Mouse (Mus musculus) mature B cell (primary cell): Measurements from ENCODE around the gene Lonrf2.

Experiments used
- in situ Hi-C: fragments of 300-500 bp; cut with MboI; formaldehyde crosslinking; loops from 2 replicates; pipeline ENCODE4 v1.14.3; 2019

The Lonrf2 gene

DNA sequence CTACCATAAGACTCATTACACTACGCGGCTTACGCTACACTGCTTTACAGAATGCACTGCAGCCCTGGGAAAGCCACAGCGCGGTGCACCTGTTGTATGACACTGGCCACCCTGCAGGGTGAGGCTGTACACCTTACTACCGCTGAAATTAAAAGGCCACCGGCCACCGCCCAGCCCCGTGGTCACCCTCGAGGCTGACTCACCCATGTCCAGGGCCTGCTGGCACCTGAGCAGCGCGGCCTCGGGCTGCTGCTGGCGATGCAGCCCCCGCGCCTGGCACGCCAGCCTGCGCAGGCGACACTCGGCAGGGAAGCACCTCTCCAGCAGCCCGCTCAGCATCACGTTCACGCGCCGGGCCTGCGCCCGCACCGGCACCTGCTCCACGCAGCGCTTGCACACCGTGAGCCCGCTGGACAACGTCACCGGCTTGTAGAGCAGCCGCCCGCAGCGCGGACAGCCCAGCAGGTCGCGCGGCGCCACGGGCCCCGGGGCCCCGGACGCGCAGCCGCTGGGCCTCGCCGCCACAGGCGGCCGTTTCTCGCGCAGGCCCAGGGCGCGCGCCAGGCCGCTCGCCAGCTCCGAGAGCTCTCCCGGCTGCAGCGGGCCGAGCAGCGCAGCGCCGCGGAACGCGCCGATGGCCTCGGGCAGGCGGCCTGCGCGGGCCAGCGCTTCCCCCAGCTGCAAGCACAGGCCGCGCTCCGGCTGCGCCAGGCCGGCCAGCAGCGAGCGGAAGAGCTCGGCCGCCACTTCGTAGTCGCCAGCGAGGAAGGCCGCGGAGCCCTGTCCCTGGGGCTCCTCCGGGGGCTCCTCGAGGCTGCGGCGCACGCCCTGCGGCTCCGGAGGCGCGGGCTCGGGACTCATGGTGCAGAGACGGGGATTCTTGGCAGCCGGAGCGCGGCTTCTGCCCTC is 689 bp downstream of the Lonrf2 start:
- in situ Hi-C loops = no loop called here

DNA sequence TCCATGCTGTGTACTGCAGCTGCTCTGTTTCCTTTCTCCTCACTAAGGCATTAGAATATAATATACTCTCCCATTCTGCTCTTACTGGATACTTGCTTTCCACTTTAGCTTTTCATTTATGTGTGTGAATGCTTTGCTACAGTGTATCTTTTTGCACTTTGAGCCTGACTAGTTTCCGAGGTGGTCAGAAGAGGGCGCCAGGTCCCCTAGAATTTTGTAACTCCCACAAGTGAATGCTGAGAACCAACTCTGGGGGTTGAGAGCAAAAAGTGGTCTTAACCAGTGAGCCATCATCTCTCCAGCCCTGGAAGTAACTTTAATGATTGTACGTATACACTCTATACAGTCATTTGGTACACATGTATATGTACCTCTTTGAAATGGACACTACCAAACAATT is 1.6 kb downstream of the Lonrf2 start:
- in situ Hi-C loops = no loop called here

- in situ Hi-C loops = no loop called here
These were observed 11.6 kb downstream of the Lonrf2 start for GRCm38 (mm10) chr1:38824926-38825325.

- in situ Hi-C loops = no loop called here
These were observed 12.7 kb downstream of the Lonrf2 start for GRCm38 (mm10) chr1:38823851-38824250.

DNA sequence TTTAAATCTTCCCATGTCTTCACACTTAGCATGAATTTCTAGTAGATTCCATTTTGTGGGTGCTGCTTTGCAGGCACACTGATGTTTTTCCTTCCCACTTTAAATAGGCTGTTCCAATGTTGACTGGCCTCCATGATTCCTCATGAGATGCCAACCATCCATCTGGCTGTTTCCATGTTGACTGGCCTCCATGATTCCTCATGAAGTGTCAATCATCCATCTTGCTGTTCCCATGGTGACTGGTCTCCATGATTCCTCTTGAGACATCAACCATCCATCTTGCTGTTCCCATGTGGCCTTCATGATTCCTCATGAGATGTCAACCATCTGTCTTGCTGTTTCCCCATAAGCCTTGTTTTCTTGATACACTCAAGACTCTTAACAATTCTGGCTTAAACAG is 16.8 kb downstream of the Lonrf2 start:
- in situ Hi-C loops = no loop called here

DNA sequence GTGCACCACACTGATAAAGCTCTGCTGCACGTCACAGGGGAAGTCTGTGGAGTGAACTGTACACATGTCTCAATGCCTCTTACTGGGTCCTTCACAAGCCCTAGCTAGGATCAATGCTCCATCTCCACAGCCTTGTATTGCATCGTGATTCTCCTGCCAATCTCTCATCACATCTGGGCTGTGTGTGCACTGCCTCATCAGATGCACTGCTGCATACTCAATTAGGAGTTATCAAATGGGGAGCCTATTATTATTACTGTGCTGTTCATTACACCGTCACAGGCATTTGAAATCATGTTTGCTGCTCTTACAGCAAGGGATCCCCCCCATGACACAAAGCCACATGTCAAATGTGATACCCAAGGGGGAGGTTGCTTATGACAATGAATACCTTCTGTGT is 18.8 kb downstream of the Lonrf2 start:
- in situ Hi-C loops = no loop called here

DNA sequence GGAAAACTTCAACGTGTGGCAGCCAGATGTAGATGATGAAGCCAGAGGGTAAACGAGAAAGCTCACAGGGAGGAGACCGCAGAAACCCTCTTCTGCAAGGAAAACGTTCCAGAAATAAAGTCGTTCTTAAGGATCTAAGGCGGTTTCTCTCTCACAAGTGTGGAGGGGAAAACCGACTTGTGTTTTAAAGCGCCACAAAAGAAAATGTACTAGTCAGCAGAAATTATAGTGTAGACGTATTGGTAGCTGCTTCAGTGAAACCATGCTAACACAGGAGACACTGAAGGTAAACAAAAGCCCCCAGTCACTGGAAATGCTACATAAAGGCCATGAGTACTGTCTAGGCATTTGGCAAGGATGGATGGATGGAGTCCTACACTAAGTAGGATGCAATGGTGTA is 19.2 kb downstream of the Lonrf2 start:
- in situ Hi-C loops = no loop called here

- in situ Hi-C loops = no loop called here
These were observed 20.2 kb downstream of the Lonrf2 start for GRCm38 (mm10) chr1:38816306-38816705.

DNA sequence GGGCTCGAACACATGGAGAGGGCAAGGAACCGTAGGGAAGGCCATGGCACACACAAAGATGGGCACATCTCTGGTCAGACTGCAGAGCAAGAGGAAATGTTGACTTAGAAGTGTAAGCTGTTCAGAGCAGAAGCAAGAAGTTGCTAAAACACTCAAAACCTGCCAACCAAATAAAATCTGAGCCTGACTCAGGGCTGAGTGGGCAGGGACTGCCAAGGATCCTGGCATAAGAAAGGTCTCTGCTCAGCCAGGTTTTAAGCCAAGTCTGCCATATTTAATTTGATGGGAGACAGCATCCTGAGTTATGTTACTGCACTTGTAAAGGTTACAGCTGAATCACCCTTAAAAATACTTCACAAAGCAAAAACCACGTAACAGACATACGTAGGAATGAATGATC is 29.4 kb downstream of the Lonrf2 start:
- in situ Hi-C loops = no loop called here

GRCm38 (mm10) chr1:38800402-38800801 is 36.1 kb downstream of the Lonrf2 start:
- in situ Hi-C loops = no loop called here

GRCm38 (mm10) chr1:38799304-38799703 is 37.2 kb downstream of the Lonrf2 start:
- in situ Hi-C loops = loop anchor here (25.0 kb wide), 1 partner anchor 1112 kb away; no protein-coding TSS in a partner anchor

- in situ Hi-C loops = loop anchor here (25.0 kb wide), 1 partner anchor 1110 kb away; no protein-coding TSS in a partner anchor
These were observed 39.6 kb downstream of the Lonrf2 start for GRCm38 (mm10) chr1:38796936-38797335.

DNA sequence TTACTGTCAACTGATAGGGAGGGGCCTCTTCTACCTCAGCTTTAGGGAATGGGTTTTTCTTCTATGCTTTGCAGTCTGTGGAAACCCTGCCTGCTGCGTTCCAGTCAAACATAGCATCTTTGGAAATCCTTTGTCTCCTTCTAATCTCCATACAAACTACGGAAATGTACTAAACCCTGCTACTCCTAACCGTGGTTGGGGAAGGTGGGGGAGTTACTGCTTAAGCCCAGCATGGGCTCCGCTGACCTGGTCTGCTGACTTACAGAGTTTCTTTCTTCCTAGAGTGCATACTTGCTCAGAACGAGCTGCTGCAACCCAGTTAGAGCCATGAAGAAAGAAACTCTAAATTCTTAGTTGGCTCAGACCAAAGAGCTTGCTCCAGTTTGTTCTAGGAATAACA is 41.0 kb downstream of the Lonrf2 start:
- in situ Hi-C loops = loop anchor here (25.0 kb wide), 1 partner anchor 1108 kb away; no protein-coding TSS in a partner anchor

DNA sequence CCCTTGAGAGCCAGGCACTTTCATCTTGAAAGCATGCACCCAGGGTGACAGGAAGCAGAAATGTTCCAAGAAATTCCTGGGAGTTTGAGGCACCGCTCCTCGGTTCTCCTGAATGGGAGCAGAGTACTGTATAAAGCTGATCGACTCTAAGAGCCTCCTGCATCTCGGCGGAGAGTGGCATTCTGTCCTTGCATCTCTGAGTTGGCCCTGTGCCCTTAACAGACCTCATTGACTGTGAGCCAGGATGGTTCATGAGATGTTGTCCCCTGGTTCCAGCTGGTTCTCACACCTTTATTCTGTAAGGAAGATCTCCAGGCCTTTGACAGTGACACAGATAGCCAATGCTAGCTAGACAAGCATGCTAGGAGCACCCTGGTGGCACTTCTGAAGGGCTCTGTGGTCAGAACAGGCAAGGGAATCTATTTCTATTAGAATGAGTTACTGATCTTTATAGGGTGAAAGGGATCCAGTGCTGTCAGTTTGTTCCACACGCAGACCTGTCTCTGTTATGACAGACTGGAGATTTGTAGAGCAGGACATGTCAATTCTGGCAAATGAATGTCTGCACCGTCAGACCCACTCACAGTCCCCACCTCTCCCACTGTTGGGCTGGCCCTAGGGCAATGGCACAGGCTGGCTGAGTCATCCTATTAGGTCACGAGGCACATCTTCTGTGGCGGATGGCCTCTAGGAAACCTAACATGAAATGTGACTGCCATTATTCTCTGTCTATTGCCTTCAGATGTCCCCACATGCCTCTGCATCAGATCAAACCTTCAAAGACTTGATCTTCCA is 45.3 kb downstream of the Lonrf2 start:
- in situ Hi-C loops = loop anchor here (25.0 kb wide), 1 partner anchor 1104 kb away; no protein-coding TSS in a partner anchor

GRCm38 (mm10) chr1:38789988-38790602 is 46.4 kb downstream of the Lonrf2 start:
- in situ Hi-C loops = loop anchor here (25.0 kb wide), 1 partner anchor 1103 kb away; no protein-coding TSS in a partner anchor

- in situ Hi-C loops = loop anchor here (25.0 kb wide), 1 partner anchor 1102 kb away; no protein-coding TSS in a partner anchor
These were observed 47.6 kb downstream of the Lonrf2 start for GRCm38 (mm10) chr1:38788904-38789303.

DNA sequence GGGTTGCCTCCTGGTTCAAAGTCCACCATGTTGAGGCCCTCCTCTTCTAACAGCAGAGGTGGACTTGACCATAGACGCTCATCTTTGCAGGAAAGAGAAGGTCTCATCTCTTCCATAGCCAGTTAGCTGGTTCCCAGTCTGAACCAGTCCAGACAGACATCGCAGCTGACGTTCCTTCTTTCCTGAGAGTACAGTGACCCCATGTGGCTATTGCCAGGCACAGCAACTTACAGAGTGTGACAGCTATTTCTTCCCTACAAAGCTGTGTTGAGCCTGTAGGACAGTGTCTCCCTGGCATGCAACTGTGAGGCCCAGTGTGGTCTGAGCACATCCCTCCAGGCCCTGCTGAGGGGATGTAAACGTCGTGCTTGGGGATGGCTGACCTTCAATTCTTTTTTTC is 49.1 kb downstream of the Lonrf2 start:
- in situ Hi-C loops = loop anchor here (25.0 kb wide), 1 partner anchor 1100 kb away; no protein-coding TSS in a partner anchor

DNA sequence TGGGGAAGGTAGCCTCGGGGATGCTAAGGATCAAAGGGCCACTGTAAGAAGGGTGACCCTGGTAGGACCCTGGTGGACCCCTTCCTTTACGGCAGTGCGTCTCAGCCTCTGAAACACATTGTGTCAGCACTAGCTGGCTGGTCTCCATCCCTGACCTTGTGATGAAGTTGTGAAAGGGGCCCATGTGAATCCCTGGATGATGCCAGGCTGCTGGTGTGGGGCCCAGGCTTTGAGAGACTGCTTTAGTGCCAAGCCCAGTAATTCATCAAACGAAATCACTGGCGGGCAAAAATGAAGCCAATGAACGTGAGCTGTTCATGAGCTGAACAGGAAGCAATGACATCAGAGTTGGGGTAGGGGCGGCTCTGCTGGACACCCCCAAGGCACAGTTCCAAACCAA is 50.2 kb downstream of the Lonrf2 start:
- in situ Hi-C loops = loop anchor here (25.0 kb wide), 1 partner anchor 1099 kb away; no protein-coding TSS in a partner anchor

DNA sequence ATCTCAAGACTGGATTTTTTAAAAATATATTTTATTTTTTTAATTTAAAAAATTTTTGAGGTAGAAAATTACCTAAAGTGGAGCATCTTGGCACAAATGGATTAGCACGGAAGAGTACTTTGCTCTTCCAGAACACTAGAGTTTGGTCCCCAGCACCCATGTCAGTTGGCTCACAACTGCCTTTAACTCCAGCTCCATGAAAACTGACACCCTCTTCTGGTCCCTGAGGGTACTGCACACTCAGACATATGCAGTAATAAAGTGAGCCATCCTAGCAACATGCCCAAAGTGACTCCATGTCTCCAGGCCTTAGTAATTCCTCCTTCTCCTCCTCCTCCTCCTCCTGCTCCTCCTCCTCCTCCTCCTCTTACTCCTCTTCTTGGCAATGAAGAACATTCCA is 58.2 kb downstream of the Lonrf2 start:
- in situ Hi-C loops = loop anchor here (25.0 kb wide), 1 partner anchor 1091 kb away; no protein-coding TSS in a partner anchor

DNA sequence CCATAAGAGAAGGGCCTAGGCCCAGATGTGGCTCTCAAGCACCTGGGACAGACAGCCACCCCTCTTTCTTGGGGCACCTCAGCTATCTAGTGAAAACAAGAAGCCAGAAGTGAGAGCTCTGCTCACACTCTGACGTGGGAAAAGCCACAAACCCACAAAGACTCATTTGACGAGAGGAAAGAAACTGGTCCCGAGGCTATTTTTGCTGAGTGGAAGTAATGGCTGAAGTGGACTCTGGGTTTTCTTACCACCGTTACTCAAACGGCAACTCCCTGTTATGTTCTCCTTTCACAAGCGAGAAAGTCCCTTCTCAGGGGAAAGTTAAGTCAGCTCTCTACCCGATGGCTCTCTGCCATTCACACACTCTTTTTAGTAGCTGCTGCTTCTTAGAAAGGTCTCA is 59.0 kb downstream of the Lonrf2 start:
- in situ Hi-C loops = loop anchor here (25.0 kb wide), 1 partner anchor 1090 kb away; no protein-coding TSS in a partner anchor

GRCm38 (mm10) chr1:38775713-38776112 is 60.8 kb downstream of the Lonrf2 start:
- in situ Hi-C loops = loop anchor here (25.0 kb wide), 1 partner anchor 1088 kb away; no protein-coding TSS in a partner anchor

- in situ Hi-C loops = no loop called here
These were observed 65.8 kb downstream of the Lonrf2 start for GRCm38 (mm10) chr1:38770676-38771075.
